In the genomic region with DNA sequence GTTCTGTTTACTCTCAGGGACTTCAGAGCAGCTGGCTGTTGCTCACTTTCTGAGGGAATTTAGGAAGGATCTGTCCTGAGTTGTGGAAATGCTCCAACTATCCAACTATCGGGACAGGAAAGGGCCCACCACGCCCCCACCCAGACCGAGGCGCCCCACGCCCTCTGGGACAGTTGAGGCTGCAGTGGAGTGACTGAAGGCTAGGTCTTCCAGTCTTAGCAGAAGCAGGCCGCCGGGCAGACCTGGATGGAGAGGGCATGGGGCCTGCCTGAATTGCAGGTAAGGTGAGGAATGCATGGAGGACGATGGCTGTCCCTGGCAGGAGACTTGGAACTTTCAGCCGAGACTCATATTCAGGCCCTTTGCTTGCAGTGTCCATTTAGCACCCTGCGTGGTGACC, we compare ENCODE assay signal across 10 mouse cellular contexts.
A peak's percentile ranks its signal among the peaks of the same experiment; 100 is the strongest.
DNase-seq lines count a peak whose midpoint lies in the region; ATAC-seq and TF ChIP-seq lines count a peak whose summit lies in the region.
"Had no signal": no experiment of that assay in that cellular context is flagged by ENCODE, and none has a peak within 500 bp of the region (broad histone marks: within the 10 kb centered on the region; RNA-seq: fewer than 3 reads in every experiment).

No protein-coding gene starts in this region.

- H3K4me1 ChIP-seq in lung, embryonic 14.5 days (ENCODE audit: insufficient read depth), result no peaks in the 10 kb centered on the region
- no peaks in the 10 kb centered on the region for H3K4me1 ChIP-seq in forebrain, embryonic 14.5 days (ENCODE audit: control insufficient read depth, insufficient read depth, low read length)
- peaks cover 12% of the 10 kb centered on the region for H3K4me1 ChIP-seq in limb, embryonic 12.5 days (replicated peaks)
- peaks cover 17% of the 10 kb centered on the region for H3K4me1 ChIP-seq in neural tube, embryonic 15.5 days

- H3K9ac ChIP-seq in lung, embryonic 14.5 days, result no peak overlapping the region
- H3K9ac ChIP-seq in forebrain, embryonic 14.5 days (ENCODE audit: low read length), result no peak overlapping the region
- peak overlapping the region; percentile 50; the same call in 1 of the 2 replicates for H3K9ac ChIP-seq in limb, embryonic 12.5 days (replicated peaks)
- H3K9ac ChIP-seq in neural tube, embryonic 15.5 days (replicated peaks), result no peak overlapping the region

- no peaks in the 10 kb centered on the region for H3K36me3 ChIP-seq in lung, embryonic 14.5 days (ENCODE audit: insufficient read depth)
- no peaks in the 10 kb centered on the region for H3K36me3 ChIP-seq in forebrain, embryonic 14.5 days (ENCODE audit: control insufficient read depth, insufficient read depth, low read length)
- 0 out of 2 replicates have a peak, but pooled peaks cover 2% of the 10 kb centered on the region for H3K36me3 ChIP-seq in limb, embryonic 12.5 days
- H3K36me3 ChIP-seq in neural tube, embryonic 15.5 days, result no peaks in the 10 kb centered on the region

- H3K4me2 ChIP-seq in lung, embryonic 14.5 days, result peak overlapping the region; percentile 73
- H3K4me2 ChIP-seq in forebrain, embryonic 14.5 days (ENCODE audit: low read length), result peak overlapping the region; percentile 72
- peak overlapping the region; percentile 80 for H3K4me2 ChIP-seq in limb, embryonic 12.5 days
- peak overlapping the region; percentile 86 for H3K4me2 ChIP-seq in neural tube, embryonic 15.5 days

- intact Hi-C loops in left cerebral cortex, adult 2 months (cut with DNase I), result loop anchor here (2.0 kb wide), 2 partner anchors 126 to 150 kb away; a partner anchor contains a TSS
- intact Hi-C loops in left cerebral cortex, postnatal 10 days (cut with DNase I), result loop anchor here (10.0 kb wide), 1 partner anchor 220 kb away; no protein-coding TSS in a partner anchor

- ATAC-seq in lung, embryonic 14.5 days (ENCODE audit: insufficient read depth), result no peak
- no peak for ATAC-seq in forebrain, embryonic 14.5 days
- no peak for ATAC-seq in limb, embryonic 12.5 days (ENCODE audit: insufficient number of reproducible peaks, insufficient read depth, low FRiP score, low TSS enrichment, low read depth)
- no peak for ATAC-seq in neural tube, embryonic 15.5 days (ENCODE audit: low FRiP score)

- no peak for DNase-seq in lung, embryonic 14.5 days
- no peak for DNase-seq in lung, postnatal 10 days
- no peak for DNase-seq in forebrain, embryonic 14.5 days (ENCODE audit: low spot score)
- no peak for DNase-seq in right cerebral cortex, postnatal 10 days (ENCODE audit: low spot score in 2 of 2)
- DNase-seq in left cerebral cortex, adult 2 months (ENCODE audit: extremely low spot score in 1 of 2, low spot score in 2 of 2), result no peak
- no peak for DNase-seq in left cerebral cortex, postnatal 10 days (ENCODE audit: extremely low spot score in 1 of 2, low spot score in 2 of 2)
- DNase-seq: gastrocnemius, postnatal 25 days; lung, adult 2 months had no signal

- H3K9me3 ChIP-seq in lung, embryonic 14.5 days (ENCODE audit: low read depth, low read length), result no peaks in the 10 kb centered on the region
- no peaks in the 10 kb centered on the region for H3K9me3 ChIP-seq in forebrain, embryonic 14.5 days (replicated peaks; ENCODE audit: control insufficient read depth, low read length)
- H3K9me3 ChIP-seq in limb, embryonic 12.5 days, result 0 out of 2 replicates have a peak, but pooled peaks cover 6% of the 10 kb centered on the region
- H3K9me3 ChIP-seq in neural tube, embryonic 15.5 days (replicated peaks), result no peaks in the 10 kb centered on the region

- 30% methylated on average over 10 of the region's 10 CpGs for WGBS in lung, embryonic 14.5 days
- 36% methylated on average over 10 of the region's 10 CpGs for WGBS in forebrain, embryonic 14.5 days
- 20% methylated on average over 10 of the region's 10 CpGs for WGBS in limb, embryonic 12.5 days
- WGBS in neural tube, embryonic 15.5 days, result 32% methylated on average over 10 of the region's 10 CpGs

- no peak overlapping the region for H3K4me3 ChIP-seq in lung, embryonic 14.5 days (ENCODE audit: low read depth, low read length)
- H3K4me3 ChIP-seq in forebrain, embryonic 14.5 days (ENCODE audit: low read depth, low read length), result no peak overlapping the region
- H3K4me3 ChIP-seq in limb, embryonic 12.5 days (replicated peaks), result no peak overlapping the region
- peak overlapping the region; percentile 44 for H3K4me3 ChIP-seq in neural tube, embryonic 15.5 days (replicated peaks)
- H3K4me3 ChIP-seq in left cerebral cortex, adult 2 months, result no peak overlapping the region

- peaks cover 27% of the 10 kb centered on the region; the same call in 1 of the 2 replicates for H3K27me3 ChIP-seq in lung, embryonic 14.5 days (ENCODE audit: insufficient read depth, low read length)
- H3K27me3 ChIP-seq in forebrain, embryonic 14.5 days (replicated peaks; ENCODE audit: control insufficient read depth, insufficient read depth, low read length), result peaks cover 23% of the 10 kb centered on the region
- peaks cover 75% of the 10 kb centered on the region for H3K27me3 ChIP-seq in limb, embryonic 12.5 days
- peaks cover 67% of the 10 kb centered on the region for H3K27me3 ChIP-seq in neural tube, embryonic 15.5 days (replicated peaks)

- no peak for TF ChIP-seq CTCF in lung, embryonic 14.5 days (IDR thresholded peaks at IDR 0.05; ENCODE audit: low read depth)
- TF ChIP-seq CTCF in left cerebral cortex, adult 2 months (IDR thresholded peaks at IDR 0.05), result no peak

- no peak overlapping the region for H3K27ac ChIP-seq in lung, embryonic 14.5 days (ENCODE audit: low read depth)
- no peak overlapping the region for H3K27ac ChIP-seq in forebrain, embryonic 14.5 days (ENCODE audit: low read depth, low read length)
- H3K27ac ChIP-seq in limb, embryonic 12.5 days, result no peak overlapping the region
- 0 out of 2 replicates have a peak overlapping the region, but pooled peaks have one; percentile 80 for H3K27ac ChIP-seq in neural tube, embryonic 15.5 days (replicated peaks)
- H3K27ac ChIP-seq in left cerebral cortex, adult 2 months, result no peak overlapping the region
